Mouse (Mus musculus) embryonic facial prominence, embryonic 14.5 days (tissue): Measurements from ENCODE around the gene Mef2c. TPM values are rescaled to one million over a fixed set of nuclear protein-coding genes. Genes with fewer than 3 reads are reported as not detected.

ENCODE experiments used
- ATAC-seq: fragments of 200-750 bp; cut with Nextera tagmentation; 2 replicates; pipeline ENCODE4 v1.8.0; 2017; ENCODE audit warnings: low read depth, moderate number of reproducible peaks, moderate TSS enrichment
- DNase-seq: peaks from one replicate; pipeline ENCODE4 v3.0.0-alpha.2; 2015; ENCODE audit warnings: low spot score
- H3K27ac ChIP-seq: fragments of 300-500 bp; sonication (generic); replicated peaks from 2 replicates; pipeline ENCODE4 v1.5.1; 2014; ENCODE audit warnings: low read depth, mild to moderate bottlenecking, low read length, moderate library complexity
- H3K27me3 ChIP-seq: fragments of 300-500 bp; sonication (generic); replicated peaks from 2 replicates; pipeline ENCODE4 v1.6.1; 2014; ENCODE audit warnings: low read length; ENCODE audit not compliant: control insufficient read depth, insufficient read depth
- H3K36me3 ChIP-seq: fragments of 300-500 bp; sonication (generic); 2 replicates; pipeline ENCODE4 v1.6.1; 2014; ENCODE audit warnings: low read length, mixed read lengths; ENCODE audit not compliant: control insufficient read depth, insufficient read depth
- H3K4me1 ChIP-seq: fragments of 300-500 bp; sonication (generic); 2 replicates; pipeline ENCODE4 v1.6.1; 2014; ENCODE audit warnings: antibody characterized with exemption, low read length; ENCODE audit not compliant: control insufficient read depth, insufficient read depth
- H3K4me2 ChIP-seq: fragments of 300-500 bp; sonication (generic); 2 replicates; pipeline ENCODE4 v1.6.1; 2014; ENCODE audit warnings: low read depth, mild to moderate bottlenecking, low read length, moderate library complexity, mixed read lengths
- H3K4me3 ChIP-seq: fragments of 300-500 bp; sonication (generic); 2 replicates; pipeline ENCODE4 v1.5.1; 2014; ENCODE audit warnings: low read depth, mild to moderate bottlenecking, low read length
- H3K9ac ChIP-seq: fragments of 300-500 bp; sonication (generic); 2 replicates; pipeline ENCODE4 v1.6.1; 2014; ENCODE audit warnings: low read depth, mild to moderate bottlenecking, low read length, moderate library complexity, mixed read lengths
- H3K9me3 ChIP-seq: fragments of 300-500 bp; sonication (generic); 2 replicates; pipeline ENCODE4 v1.6.1; 2016; ENCODE audit warnings: low read length; ENCODE audit not compliant: control insufficient read depth
- WGBS: fragments of 180-500 bp; shearing (Covaris S2); extraction: QIAGEN DNeasy Blood & Tissue Kit; methylation state at CpG from one replicate; pipeline ENCODE4 v1.1.7; 2014; 5-methylcytosine and 5-hydroxymethylcytosine counted together
- polyA plus RNA-seq: library from polyadenylated mRNA; unstranded; fragments of >200 nt; fragmentation: Nextera tagmentation; extraction: Ambion mirVana; gene quantifications from 2 replicates; pipeline ENCODE4 v1.2.1, GENCODE M21; 2014

The Mef2c gene
- polyA plus RNA-seq, 1 experiment from 2014 or later = 224 TPM

DNA sequence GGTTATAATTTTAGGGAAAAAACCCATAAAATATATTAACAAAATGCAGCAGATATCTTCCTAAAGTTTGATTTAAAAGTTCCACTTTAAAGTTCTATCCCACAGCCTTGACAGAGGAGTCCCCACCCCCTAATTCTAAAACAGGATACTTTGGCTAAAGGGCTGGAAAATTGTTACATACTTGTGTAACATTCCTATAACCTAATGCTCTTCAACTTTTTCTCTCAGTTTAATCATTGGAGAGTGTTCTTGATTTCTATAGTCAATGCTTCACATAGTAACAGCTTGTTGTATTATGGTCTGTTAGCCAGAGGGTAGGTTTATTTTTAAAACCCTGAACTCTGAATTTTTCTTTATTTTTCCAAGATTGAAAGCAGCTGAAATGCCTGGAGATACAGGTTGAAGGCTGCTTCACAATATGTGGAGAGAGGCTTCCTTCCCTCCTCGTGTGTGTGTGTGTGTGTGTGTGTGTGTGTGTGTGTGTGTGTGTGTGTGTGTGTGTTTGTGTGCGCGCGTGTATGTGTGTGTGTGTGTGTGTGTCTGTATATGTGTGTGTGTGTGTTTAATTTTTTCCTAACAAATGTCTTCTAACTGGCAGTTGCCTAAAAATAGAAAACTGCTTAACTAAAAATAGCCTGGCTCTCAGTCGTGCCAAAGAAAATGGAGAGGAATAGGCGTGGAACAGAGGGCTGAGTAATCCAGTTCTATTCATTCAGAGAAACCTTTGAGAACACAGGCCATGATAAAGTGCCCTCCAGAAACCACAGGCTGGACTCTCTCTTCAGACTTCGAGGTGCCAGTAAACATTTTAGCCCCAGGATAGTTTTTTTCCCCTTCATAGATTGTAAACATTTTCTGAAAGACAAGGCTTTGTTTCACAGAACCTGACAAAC lies 99.8 kb downstream of the Mef2c start:
- WGBS = 23% methylated on average over 7 of the region's 7 CpGs
- H3K4me2 ChIP-seq = peak overlapping the region; percentile 35; the same call in 1 of the 2 replicates
- peak; percentile 90 for DNase-seq

DNA sequence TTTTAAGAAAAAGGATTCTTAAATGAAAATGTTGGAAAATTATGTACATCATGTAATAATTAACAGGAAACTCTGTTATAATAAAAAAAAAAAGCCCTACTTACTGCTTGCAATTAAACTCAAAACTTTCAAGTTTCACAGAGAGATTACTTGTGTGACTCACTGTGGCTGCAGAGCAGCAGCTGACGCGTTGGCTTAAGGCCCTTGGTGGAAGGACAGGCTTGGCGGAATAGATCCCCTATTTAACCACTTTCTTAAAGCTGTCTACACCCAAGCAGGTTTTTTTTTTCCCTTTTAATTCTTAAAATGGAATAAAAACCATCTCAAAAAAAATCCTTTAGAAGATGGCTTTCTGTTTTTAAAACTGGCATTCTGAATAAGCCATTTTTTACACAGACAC lies 100.5 kb downstream of the Mef2c start:
- peak; percentile 84 for DNase-seq
- Histone ChIP-seq H3K36me3 (no peaks in the 10 kb centered on the region), H3K4me3 (no peak overlapping the region), H3K9me3 (no peaks in the 10 kb centered on the region), H3K27ac (peak overlapping the region; percentile 80), H3K9ac (no peak overlapping the region), H3K27me3 (no peaks in the 10 kb centered on the region), H3K4me2 (no peak overlapping the region; the same call in 1 of the 2 replicates), H3K4me1 (peaks cover 40% of the 10 kb centered on the region)
- ATAC-seq = no peak; the same call in 1 of the 2 replicates
- WGBS = 18% methylated on average over 3 of the region's 3 CpGs

More for the DNA sequence above, 99.8 kb downstream of the Mef2c start:
- ATAC-seq = peak; percentile 82
- Histone ChIP-seq H3K36me3 (no peaks in the 10 kb centered on the region), H3K9me3 (no peaks in the 10 kb centered on the region), H3K27ac (peak overlapping the region; percentile 80), H3K4me1 (peaks cover 36% of the 10 kb centered on the region), H3K27me3 (no peaks in the 10 kb centered on the region), H3K4me3 (no peak overlapping the region), H3K9ac (no peak overlapping the region)

DNA sequence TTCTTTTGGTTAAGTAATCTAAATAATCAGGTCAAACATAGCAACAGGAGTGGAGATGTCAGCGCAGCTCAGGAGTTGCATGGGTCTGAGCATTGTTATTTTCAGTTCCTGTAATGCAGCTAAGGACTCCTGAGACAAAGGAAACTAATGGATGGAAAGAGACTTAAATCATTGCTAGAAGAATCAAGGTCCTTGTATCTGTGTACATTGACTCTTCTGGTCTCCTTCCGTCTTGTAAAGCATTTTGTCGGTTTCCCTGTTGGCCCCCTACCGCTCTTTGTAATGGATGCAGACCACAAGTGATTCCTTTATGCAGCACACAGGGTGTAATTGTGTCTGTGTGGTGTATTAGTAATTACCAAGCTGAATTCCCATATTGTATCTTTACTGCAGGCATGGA lies 101.0 kb downstream of the Mef2c start:
- no peak overlapping the region for H3K9ac ChIP-seq
- peaks cover 41% of the 10 kb centered on the region for H3K4me1 ChIP-seq
- H3K4me2 ChIP-seq = no peak overlapping the region; the same call in 1 of the 2 replicates
- no peaks in the 10 kb centered on the region for H3K27me3 ChIP-seq
- H3K9me3 ChIP-seq = no peaks in the 10 kb centered on the region
- H3K27ac ChIP-seq = peak overlapping the region; percentile 80
- WGBS = 36% methylated on average over 4 of the region's 4 CpGs
- ATAC-seq = no peak
- no peak overlapping the region for H3K4me3 ChIP-seq
- DNase-seq = peak; percentile 30
- H3K36me3 ChIP-seq = no peaks in the 10 kb centered on the region

DNA sequence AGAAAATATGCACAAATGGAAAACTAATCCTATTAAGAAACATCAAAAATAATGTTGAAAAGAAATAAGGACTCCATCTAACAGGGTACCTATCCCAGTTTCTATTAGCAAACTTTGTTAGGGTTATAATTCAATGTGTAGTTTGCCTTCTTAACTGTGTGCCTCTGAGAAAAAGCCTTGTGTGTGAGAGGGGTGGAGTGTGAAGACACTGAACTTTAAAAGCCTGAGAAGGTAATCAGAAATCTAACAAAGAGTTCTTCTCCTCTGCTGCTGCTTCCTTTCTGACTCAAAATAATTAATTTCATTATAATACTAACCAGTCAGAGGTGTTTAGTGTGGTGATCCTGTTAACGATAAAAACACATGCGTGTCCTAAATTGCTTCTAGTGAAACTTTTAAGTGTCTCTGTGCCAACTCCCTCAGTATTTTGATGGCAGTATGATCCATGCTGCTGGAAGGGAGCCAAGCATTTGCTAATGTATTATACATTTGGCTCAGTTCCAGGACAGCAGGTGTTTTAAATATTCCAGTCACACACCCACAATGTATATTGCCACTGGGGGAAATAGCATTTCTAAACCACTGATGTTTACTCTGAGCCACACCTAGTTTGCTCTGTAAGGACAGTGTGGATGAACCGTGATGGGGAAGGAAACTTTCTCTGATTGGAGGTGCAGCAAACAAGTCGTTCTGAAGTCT lies 104.2 kb downstream of the Mef2c start:
- WGBS = 13% methylated on average over 4 of the region's 4 CpGs
- no peak overlapping the region for H3K4me3 ChIP-seq
- H3K9ac ChIP-seq = no peak overlapping the region
- ATAC-seq (peak; percentile 85), DNase-seq (peak; percentile 91)
- no peaks in the 10 kb centered on the region for H3K27me3 ChIP-seq
- H3K27ac ChIP-seq = no peak overlapping the region
- peaks cover 40% of the 10 kb centered on the region for H3K4me1 ChIP-seq
- H3K9me3 ChIP-seq = no peaks in the 10 kb centered on the region
- no peak overlapping the region for H3K4me2 ChIP-seq
- no peaks in the 10 kb centered on the region for H3K36me3 ChIP-seq

DNA sequence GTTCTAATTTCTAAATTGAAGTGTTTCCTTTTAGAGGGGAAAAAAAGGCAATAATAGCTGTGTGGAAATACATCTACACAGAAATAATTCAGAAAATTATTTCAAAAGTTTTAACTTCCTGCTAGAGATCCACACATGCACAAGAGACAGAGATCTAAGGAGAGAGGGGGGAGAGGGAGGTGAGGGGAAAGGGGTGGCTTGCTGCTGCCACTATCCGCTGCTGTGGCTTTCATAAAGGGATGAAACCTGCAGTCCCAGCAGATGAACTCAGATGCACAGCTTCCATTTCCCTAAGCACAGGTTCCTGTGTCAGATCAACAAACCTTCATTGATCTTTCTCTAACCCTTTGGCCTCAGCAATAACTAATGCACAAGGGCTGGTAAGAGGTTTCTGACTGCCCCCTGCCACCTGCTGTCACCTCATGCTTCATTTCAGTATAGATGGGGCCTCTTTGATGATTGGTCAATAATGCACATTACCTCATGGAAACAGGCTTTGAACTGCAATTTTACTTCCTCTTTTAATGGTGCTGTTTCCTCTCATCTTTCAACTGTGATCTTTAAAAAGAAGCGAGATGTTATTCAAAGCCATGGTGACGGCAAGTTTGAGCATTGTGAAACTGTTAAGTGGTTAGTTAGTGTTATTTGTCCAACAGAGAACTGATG lies 105.2 kb downstream of the Mef2c start:
- Histone ChIP-seq H3K4me3 (no peak overlapping the region), H3K4me1 (peaks cover 33% of the 10 kb centered on the region), H3K27me3 (no peaks in the 10 kb centered on the region), H3K9ac (no peak overlapping the region), H3K36me3 (no peaks in the 10 kb centered on the region), H3K9me3 (no peaks in the 10 kb centered on the region), H3K27ac (no peak overlapping the region; the same call in 1 of the 2 replicates), H3K4me2 (no peak overlapping the region)
- DNase-seq (no peak), ATAC-seq (no peak)
- WGBS = 70% methylated on average over 3 of the region's 3 CpGs

DNA sequence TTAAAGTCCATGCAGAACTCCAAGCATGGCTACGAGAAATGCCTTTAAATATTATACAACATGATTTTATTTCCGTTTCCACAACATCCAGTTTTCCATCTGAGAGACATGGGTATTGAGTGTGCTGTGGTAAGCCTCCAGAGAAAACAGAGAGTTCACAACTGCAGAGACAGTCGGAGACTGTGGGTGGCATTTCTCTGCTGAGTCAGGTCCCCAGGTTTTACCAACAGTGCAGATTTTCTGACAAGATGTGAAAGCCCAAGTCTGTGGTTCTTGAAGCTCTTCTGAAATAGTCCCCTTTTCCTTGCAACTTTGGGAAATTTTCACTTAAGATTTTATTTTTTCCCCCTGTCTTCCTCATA lies 105.7 kb downstream of the Mef2c start:
- WGBS = 57% methylated on average over 3 of the region's 3 CpGs
- Histone ChIP-seq H3K27me3 (no peaks in the 10 kb centered on the region), H3K36me3 (no peaks in the 10 kb centered on the region), H3K4me3 (no peak overlapping the region), H3K4me1 (peaks cover 29% of the 10 kb centered on the region), H3K4me2 (no peak overlapping the region), H3K9ac (no peak overlapping the region), H3K27ac (no peak overlapping the region), H3K9me3 (no peaks in the 10 kb centered on the region)
- no peak for ATAC-seq
- DNase-seq = no peak

DNA sequence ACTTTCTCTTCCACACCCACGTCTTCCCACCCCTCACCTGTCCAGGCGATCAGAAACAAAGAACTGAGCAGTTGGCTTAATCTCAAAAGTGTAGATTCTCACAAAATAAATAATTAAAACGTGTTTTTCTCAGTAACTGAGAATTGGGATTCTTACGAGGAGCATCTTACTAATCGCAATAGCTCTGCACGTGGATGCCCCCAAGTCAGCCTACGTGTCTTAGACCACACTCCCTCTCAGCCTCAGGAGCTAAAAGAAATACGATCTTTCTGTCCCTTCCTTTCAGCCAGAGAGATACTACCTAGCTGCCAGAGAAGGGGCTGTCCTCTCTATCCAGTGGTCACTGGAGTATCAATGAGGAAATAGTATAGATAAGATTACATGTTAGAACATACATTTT lies 106.3 kb downstream of the Mef2c start:
- Histone ChIP-seq H3K4me3 (no peak overlapping the region), H3K4me1 (peaks cover 23% of the 10 kb centered on the region), H3K27me3 (no peaks in the 10 kb centered on the region), H3K27ac (no peak overlapping the region), H3K9ac (no peak overlapping the region), H3K36me3 (no peaks in the 10 kb centered on the region), H3K9me3 (no peaks in the 10 kb centered on the region), H3K4me2 (no peak overlapping the region)
- ATAC-seq (no peak), DNase-seq (no peak)
- WGBS = 86% methylated on average over 8 of the region's 8 CpGs

DNA sequence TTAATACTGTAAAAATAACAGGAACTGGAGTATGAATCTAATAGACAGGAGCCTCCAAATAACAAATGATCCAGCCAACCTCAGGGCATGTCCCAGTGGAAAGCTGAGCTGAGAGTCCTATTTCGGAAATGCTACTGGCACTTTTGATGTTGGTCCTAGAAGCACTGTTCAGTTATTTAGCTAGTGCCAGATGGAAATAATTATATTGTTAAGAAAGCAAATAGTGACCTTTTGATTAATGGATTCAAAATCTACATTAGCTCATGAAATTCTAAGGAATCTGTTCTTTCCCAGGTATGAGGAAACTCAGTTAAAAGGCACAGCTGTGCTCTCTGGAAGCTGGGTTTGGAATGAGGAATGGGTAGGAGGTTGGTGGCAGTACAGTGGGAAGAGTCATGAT lies 108.4 kb downstream of the Mef2c start:
- Histone ChIP-seq H3K9ac (no peak overlapping the region), H3K27ac (no peak overlapping the region), H3K36me3 (no peaks in the 10 kb centered on the region), H3K4me1 (peaks cover 22% of the 10 kb centered on the region), H3K27me3 (no peaks in the 10 kb centered on the region), H3K4me2 (no peak overlapping the region), H3K4me3 (no peak overlapping the region), H3K9me3 (no peaks in the 10 kb centered on the region)
- no peak for ATAC-seq
- WGBS = 54% methylated on average over 1 of the region's 1 CpGs
- DNase-seq = no peak
